Mouse (Mus musculus): Measurements from ENCODE around the gene Atp6ap1. TPM values are rescaled to one million over a fixed set of nuclear protein-coding genes. Genes with fewer than 3 reads are reported as not detected.

Gene Atp6ap1
- 94.8 and 106 TPM in 2 replicates for polyA plus RNA-seq (2016; fragmentation: Nextera tagmentation; extraction: Ambion mirVana)

DNA sequence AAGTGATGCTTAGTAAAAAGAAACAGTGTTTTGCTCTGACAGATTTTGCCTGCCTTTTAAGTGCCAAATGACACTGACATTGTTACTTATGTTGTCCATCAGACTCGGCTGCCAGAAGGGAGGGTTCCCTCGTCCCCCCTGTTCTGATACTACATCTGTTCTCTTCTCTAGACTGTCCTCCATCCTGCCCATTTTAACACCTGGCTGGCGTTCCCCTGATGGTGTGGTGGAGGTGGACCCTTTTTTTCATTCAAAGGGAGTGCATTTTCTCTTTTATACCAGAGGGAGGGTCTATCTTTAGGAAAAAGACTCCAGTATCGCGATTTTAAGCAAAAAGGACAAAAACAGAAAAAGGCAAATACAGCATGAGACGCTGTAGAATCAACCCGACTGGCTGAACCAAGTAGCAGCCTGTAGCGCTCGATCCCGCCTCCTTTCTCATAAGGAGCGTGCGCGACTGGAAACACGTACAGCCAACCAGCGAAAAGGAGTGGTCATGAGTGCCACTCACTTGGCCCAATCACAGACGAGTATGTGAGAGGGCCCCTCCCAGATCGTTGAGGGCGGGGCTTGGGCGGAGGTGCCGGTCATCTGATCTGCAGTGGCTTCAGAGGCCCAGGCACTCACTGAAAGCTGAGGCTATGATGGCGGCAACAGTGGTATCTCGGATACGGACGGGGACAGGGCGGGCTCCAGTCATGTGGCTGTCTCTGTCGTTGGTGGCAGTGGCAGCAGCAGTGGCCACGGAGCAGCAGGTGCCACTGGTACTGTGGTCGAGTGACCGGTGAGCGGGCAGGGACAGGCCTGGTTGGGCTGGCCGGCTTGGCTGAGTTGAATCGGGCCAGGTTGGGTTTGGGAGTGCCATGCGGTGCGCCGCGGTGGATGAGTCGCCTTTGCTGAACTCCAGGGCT, at the start of gene Atp6ap1:
Gene Atp6ap1 (plus strand): TSS at position 560 of the 911 bp plus-strand sequence.
- peak within 1 kb of the TSS; percentile 62; the same call in 1 of the 2 replicates for H3K27ac ChIP-seq
- 13% methylated on average over 37 of the region's 37 CpGs for WGBS
- H3K4me1 ChIP-seq (replicated peaks) = no peaks in the 10 kb centered on the region
- peak; percentile 96 for ATAC-seq (ENCODE audit: insufficient number of reproducible peaks, insufficient read depth, low FRiP score, low TSS enrichment, low read depth)
- peak within 1 kb of the TSS; percentile 67 for H3K9ac ChIP-seq (replicated peaks)
- H3K4me3 ChIP-seq (replicated peaks) = peak within 1 kb of the TSS; percentile 62
- H3K27me3 ChIP-seq = no peaks in the 10 kb centered on the region; the same call in 1 of the 2 replicates
- no peaks in the 10 kb centered on the region for H3K9me3 ChIP-seq
- peaks cover 22% of the 10 kb centered on the region for H3K36me3 ChIP-seq
- peak within 1 kb of the TSS; percentile 63 for H3K4me2 ChIP-seq

DNA sequence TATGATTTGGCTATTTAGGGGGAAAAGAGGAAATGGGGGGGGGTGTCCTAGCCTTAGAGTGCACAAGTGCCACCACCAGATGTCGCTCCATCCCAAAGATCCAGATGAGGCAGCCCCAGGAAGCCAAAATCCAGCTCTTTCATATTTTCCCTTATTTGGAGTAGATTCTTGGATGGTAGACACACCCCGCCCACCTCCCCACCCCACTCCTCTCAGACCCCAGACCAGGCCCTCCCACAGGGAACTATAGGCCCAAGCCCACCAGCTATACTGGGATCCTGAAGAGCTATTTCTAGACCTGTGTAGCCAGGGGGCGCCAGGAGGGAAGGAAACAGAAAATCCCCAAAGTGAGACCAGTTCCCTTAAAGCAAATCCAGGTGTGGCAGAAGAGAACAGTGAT, 48.2 kb upstream of the Atp6ap1 start:
- no peaks in the 10 kb centered on the region for H3K36me3 ChIP-seq
- H3K9ac ChIP-seq (replicated peaks) = no peak overlapping the region
- peak overlapping the region; percentile 58 for H3K4me2 ChIP-seq
- 0 out of 2 replicates have a peak overlapping the region, but pooled peaks have one; percentile 44 for H3K4me3 ChIP-seq (replicated peaks)
- peaks cover 8% of the 10 kb centered on the region; the same call in 1 of the 2 replicates for H3K4me1 ChIP-seq (replicated peaks)
- no peaks in the 10 kb centered on the region for H3K9me3 ChIP-seq
- H3K27me3 ChIP-seq = no peaks in the 10 kb centered on the region
- WGBS = 9% methylated on average over 3 of the region's 3 CpGs
- ATAC-seq (ENCODE audit: insufficient number of reproducible peaks, insufficient read depth, low FRiP score, low TSS enrichment, low read depth) = no peak
- H3K27ac ChIP-seq = peak overlapping the region; percentile 77

GRCm38 (mm10) chrX:74249615-74250014, 47.3 kb upstream of the Atp6ap1 start, which contains the start of gene Flna:
Gene Flna, minus strand, starts transcription at chrX:74249820.
- peak within 1 kb of the TSS; percentile 57 for H3K9ac ChIP-seq (replicated peaks)
- H3K27ac ChIP-seq = peak within 1 kb of the TSS; percentile 77
- peak within 1 kb of the TSS; percentile 44 for H3K4me3 ChIP-seq (replicated peaks)
- H3K4me1 ChIP-seq (replicated peaks) = 0 out of 2 replicates have a peak, but pooled peaks cover 3% of the 10 kb centered on the region
- H3K9me3 ChIP-seq = no peaks in the 10 kb centered on the region
- 17% methylated on average over 38 of the region's 38 CpGs for WGBS
- no peak for ATAC-seq (ENCODE audit: insufficient number of reproducible peaks, insufficient read depth, low FRiP score, low TSS enrichment, low read depth)
- H3K27me3 ChIP-seq = no peaks in the 10 kb centered on the region
- H3K36me3 ChIP-seq = no peaks in the 10 kb centered on the region
- peak within 1 kb of the TSS; percentile 58 for H3K4me2 ChIP-seq

- WGBS = 20% methylated on average over 39 of the region's 39 CpGs
Observed at GRCm38 (mm10) chrX:74254153-74254887, 42.6 kb upstream of the Atp6ap1 start, which contains the start of gene Emd. Gene Emd, plus strand, starts transcription at chrX:74254687.

DNA sequence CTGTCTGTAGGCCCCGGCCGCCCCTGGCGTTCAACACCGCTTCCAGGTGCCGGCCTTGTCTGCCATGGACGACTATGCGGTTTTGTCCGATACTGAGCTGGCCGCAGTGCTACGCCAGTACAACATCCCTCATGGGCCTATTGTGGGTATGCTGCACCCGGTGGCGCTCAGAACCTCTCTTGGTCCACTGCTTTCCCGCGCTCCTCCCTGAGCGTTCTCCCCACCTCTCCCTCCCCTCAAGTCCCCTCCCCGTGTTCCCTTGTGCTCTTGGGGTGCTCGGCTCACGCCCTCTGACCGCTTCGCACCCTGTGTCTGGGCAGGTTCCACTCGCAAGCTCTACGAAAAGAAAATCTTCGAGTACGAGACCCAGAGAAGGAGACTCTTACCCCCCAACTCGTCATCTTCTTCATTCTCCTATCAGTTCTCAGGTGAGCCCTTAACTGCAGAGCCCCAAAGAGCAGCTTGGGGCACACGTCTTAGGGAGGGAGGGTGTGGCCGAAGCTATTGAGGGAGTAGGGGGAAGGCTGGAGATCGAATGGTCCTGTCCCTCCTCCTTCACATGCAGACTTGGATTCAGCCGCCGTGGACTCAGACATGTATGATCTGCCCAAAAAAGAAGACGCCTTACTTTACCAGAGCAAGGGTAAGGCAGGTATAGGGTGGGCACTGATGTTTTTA, 41.9 kb upstream of the Atp6ap1 start:
- WGBS = 20% methylated on average over 30 of the region's 31 CpGs
- peak; percentile 77 for ATAC-seq (ENCODE audit: insufficient number of reproducible peaks, insufficient read depth, low FRiP score, low TSS enrichment, low read depth)
- peak overlapping the region; percentile 52 for H3K4me3 ChIP-seq (replicated peaks)
- peak overlapping the region; percentile 91 for H3K27ac ChIP-seq
- H3K9me3 ChIP-seq = no peaks in the 10 kb centered on the region
- peak overlapping the region; percentile 78 for H3K9ac ChIP-seq (replicated peaks)
- peak overlapping the region; percentile 65 for H3K4me2 ChIP-seq
- H3K4me1 ChIP-seq (replicated peaks) = peaks cover 4% of the 10 kb centered on the region
- H3K27me3 ChIP-seq = no peaks in the 10 kb centered on the region
- peaks cover 24% of the 10 kb centered on the region; the same call in 1 of the 2 replicates for H3K36me3 ChIP-seq

More at GRCm38 (mm10) chrX:74254153-74254887, 42.6 kb upstream of the Atp6ap1 start, which contains the start of gene Emd:
- Histone ChIP-seq H3K9ac (replicated peaks) (peak within 1 kb of the TSS; percentile 78), H3K9me3 (no peaks in the 10 kb centered on the region), H3K27me3 (no peaks in the 10 kb centered on the region), H3K4me2 (peak within 1 kb of the TSS; percentile 65), H3K27ac (peak within 1 kb of the TSS; percentile 91), H3K4me3 (replicated peaks) (peak within 1 kb of the TSS; percentile 52), H3K36me3 (peaks cover 24% of the 10 kb centered on the region; the same call in 1 of the 2 replicates), H3K4me1 (replicated peaks) (peaks cover 4% of the 10 kb centered on the region)
- peak; percentile 97 for ATAC-seq (ENCODE audit: insufficient number of reproducible peaks, insufficient read depth, low FRiP score, low TSS enrichment, low read depth)

DNA sequence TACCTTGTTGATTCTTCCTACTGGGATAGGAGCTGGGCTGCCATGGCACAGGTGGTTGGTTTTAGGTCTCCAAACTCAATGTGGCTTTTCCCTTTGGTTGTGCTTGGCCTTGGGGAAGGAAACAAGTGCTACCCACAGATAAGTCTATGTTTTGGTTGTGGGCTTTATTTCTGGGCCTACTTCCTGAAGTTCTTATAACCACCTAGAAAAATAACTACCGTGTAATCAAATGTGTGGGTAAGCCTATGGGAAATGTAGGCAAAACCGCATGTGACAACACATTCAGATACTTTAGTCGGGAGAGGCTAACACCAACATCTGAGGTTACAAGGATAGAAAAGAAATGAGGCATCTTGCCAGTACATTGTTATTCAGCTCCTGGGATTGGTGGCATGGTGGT, 39.2 kb upstream of the Atp6ap1 start:
- WGBS = 94% methylated on average over 3 of the region's 3 CpGs
- H3K27ac ChIP-seq = no peak overlapping the region
- H3K9me3 ChIP-seq = no peaks in the 10 kb centered on the region
- H3K27me3 ChIP-seq = no peaks in the 10 kb centered on the region
- H3K4me1 ChIP-seq (replicated peaks) = peaks cover 4% of the 10 kb centered on the region
- H3K36me3 ChIP-seq = peaks cover 24% of the 10 kb centered on the region; the same call in 1 of the 2 replicates
- no peak overlapping the region for H3K4me2 ChIP-seq
- no peak for ATAC-seq (ENCODE audit: insufficient number of reproducible peaks, insufficient read depth, low FRiP score, low TSS enrichment, low read depth)
- H3K9ac ChIP-seq (replicated peaks) = no peak overlapping the region
- H3K4me3 ChIP-seq (replicated peaks) = no peak overlapping the region

GRCm38 (mm10) chrX:74269736-74270061, 27.2 kb upstream of the Atp6ap1 start:
- Histone ChIP-seq H3K9me3 (no peaks in the 10 kb centered on the region), H3K36me3 (peaks cover 11% of the 10 kb centered on the region), H3K27me3 (no peaks in the 10 kb centered on the region), H3K9ac (replicated peaks) (peak overlapping the region; percentile 42; the same call in 1 of the 2 replicates), H3K4me3 (replicated peaks) (peak overlapping the region; percentile 56), H3K4me2 (peak overlapping the region; percentile 52), H3K4me1 (replicated peaks) (0 out of 2 replicates have a peak, but pooled peaks cover 3% of the 10 kb centered on the region), H3K27ac (peak overlapping the region; percentile 95)
- WGBS = 23% methylated on average over 3 of the region's 3 CpGs
- ATAC-seq (ENCODE audit: insufficient number of reproducible peaks, insufficient read depth, low FRiP score, low TSS enrichment, low read depth) = no peak; the same call in 1 of the 2 replicates

DNA sequence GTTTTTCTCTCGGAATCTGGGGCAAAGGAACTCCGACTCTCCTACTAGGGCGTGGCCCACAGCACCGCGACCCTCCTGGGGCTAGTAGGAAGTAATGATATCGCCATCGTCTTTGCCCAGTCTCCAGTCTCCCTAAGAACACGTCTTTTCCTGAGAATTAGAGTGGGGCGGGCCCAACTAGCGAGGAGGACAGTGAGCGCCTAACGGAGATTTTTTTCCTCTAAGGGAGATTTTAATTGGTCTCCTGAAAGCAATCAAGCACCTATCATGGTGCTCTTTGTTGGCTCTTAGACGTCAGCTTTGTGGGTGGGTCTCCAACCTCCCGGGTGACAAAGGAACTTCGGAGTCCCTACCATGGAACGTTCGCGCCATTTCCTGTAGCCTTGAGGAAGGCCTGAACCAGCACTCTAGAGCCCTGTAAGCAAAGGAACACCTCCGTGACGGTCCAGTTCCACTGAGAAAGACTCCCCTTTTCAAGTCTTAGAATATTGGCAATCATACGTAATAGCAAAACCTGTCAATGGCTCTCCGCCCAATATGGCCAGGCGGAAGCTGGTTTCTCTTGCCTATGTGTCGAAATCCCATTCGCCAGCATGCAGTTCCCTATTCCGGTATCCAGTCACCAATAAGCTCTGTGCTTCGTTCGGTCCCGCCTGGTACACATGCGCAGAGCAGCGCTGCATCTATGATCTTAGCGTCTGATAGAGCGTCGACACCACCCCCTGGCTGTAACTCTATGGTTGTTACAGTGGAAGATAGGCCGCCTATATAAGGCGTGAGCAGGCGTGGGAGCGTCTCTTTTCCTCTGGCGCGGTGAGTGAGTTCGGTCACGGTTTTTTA, 26.6 kb upstream of the Atp6ap1 start, which contains the start of gene Rpl10:
Gene Rpl10 (plus strand): TSS at position 751 of the 840 bp plus-strand sequence.
- Histone ChIP-seq H3K27me3 (no peaks in the 10 kb centered on the region), H3K9ac (replicated peaks) (peak within 1 kb of the TSS; percentile 79), H3K36me3 (peaks cover 11% of the 10 kb centered on the region), H3K27ac (peak within 1 kb of the TSS; percentile 95), H3K9me3 (no peaks in the 10 kb centered on the region), H3K4me3 (replicated peaks) (peak within 1 kb of the TSS; percentile 56), H3K4me1 (replicated peaks) (0 out of 2 replicates have a peak, but pooled peaks cover 3% of the 10 kb centered on the region), H3K4me2 (peak within 1 kb of the TSS; percentile 59)
- WGBS = 13% methylated on average over 42 of the region's 42 CpGs
- ATAC-seq (ENCODE audit: insufficient number of reproducible peaks, insufficient read depth, low FRiP score, low TSS enrichment, low read depth) = peak; percentile 93

DNA sequence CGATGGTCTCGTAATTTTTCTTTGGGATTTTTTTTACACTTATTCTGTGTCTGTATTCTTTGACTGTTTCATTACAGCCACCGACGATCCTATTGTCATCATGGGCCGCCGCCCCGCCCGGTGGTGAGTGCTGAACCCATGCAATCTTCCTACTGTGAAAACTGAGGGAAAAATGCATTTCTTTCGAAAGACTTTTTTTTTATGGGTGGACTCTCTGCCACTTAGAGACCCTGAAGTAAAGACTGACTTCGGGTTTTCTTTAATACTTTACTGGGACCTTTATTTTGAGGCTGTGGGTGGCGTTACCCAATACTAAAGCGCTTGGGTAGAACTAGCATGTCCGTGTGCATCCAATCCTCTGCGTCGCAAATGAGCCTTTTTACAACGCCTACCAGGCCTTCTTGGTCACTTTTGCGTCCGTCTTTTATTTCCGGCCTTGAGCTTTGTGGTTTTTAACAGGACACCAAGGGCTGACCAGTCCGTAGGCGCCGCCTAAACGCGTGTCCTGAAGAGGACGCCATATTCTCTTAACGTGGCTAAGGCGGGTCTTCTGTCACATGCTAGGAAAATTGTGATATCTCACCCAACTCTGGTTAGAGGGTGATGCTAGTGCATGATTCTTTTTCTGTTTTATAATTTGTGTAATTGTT, 25.9 kb upstream of the Atp6ap1 start:
- ATAC-seq (ENCODE audit: insufficient number of reproducible peaks, insufficient read depth, low FRiP score, low TSS enrichment, low read depth) = no peak
- WGBS = 16% methylated on average over 27 of the region's 27 CpGs
- H3K27ac ChIP-seq = peak overlapping the region; percentile 69

More for the DNA sequence above, 25.9 kb upstream of the Atp6ap1 start:
- Histone ChIP-seq H3K9ac (replicated peaks) (peak overlapping the region; percentile 79), H3K4me2 (peak overlapping the region; percentile 59), H3K27me3 (no peaks in the 10 kb centered on the region), H3K9me3 (no peaks in the 10 kb centered on the region), H3K4me3 (replicated peaks) (peak overlapping the region; percentile 56), H3K36me3 (peaks cover 11% of the 10 kb centered on the region), H3K4me1 (replicated peaks) (0 out of 2 replicates have a peak, but pooled peaks cover 3% of the 10 kb centered on the region)
